Mouse (Mus musculus): ENCODE results near the gene Dhx38. TPM values are rescaled to one million over a fixed set of nuclear protein-coding genes. Genes with fewer than 3 reads are reported as not detected.

Dhx38 gene
- polyA plus RNA-seq, 1 experiment from 2014 or later: 14.6 TPM

DNA sequence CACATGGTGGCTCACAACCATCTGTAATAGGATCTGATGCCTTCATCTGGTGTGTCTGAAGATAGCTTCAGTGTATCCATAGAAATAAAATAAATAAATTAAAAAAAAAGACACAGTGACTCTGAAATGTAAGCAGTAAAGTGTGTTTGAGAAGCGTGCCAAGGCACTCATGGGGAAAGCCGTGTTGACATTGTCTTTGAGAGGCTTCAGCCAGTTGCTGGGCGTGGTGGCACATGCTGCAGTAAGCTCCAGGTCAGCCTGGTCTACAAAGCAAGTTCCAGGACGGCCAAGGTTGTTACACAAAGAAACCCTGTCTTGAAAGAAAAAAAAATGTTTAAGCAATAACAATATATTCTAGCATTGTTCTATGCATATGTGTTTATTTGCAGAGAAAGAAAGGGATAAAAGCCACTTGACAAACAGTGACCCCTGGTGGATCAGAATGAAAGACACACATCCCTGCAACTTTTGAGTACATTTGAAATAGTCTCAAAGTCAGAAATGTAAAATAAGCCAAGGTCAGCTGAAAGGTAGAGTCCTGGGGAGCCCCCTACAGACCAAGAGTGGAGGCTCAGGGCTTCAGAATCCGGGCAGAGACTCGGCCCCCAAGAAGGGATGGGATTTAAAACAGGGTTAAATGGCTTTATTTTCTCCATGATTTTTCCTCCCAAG is 27.6 kb upstream of the Dhx38 start:
- Histone ChIP-seq H3K4me3 (ENCODE audit: low read depth, low read length) (no peak overlapping the region), H3K36me3 (ENCODE audit: control insufficient read depth, insufficient read depth, low read length) (peaks cover 40% of the 10 kb centered on the region), H3K4me1 (ENCODE audit: control insufficient read depth, insufficient read depth, low read length) (no peaks in the 10 kb centered on the region), H3K27ac (ENCODE audit: low read depth, low read length) (no peak overlapping the region), H3K9ac (ENCODE audit: low read length) (no peak overlapping the region), H3K4me2 (ENCODE audit: low read length) (no peak overlapping the region), H3K9me3 (replicated peaks; ENCODE audit: control insufficient read depth, low read length) (no peaks in the 10 kb centered on the region), H3K27me3 (replicated peaks; ENCODE audit: control insufficient read depth, insufficient read depth, low read length) (no peaks in the 10 kb centered on the region)
- DNase-seq (ENCODE audit: low spot score) (peak; percentile 40), ATAC-seq (no peak)
- WGBS: 84% methylated on average over 6 of the region's 6 CpGs

DNA sequence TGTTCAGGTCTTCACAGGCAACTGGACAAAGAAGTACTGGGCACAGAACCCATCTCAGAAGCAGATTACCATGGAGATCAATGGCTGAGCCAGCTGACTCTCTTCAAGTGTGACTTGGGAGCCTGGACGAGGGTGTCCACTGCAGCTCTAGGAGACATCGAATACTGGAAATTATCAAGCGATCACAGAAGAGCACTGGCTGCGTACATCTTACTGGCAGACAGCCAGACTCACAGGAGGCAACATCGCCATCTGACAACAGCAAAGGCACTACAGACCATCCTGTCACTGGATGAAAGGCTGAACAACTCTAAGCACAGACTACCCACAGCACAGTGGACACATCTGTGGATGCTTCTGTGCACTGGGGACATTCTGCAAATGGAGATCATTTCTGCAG is 26.5 kb upstream of the Dhx38 start:
- Histone ChIP-seq H3K4me1 (ENCODE audit: control insufficient read depth, insufficient read depth, low read length) (no peaks in the 10 kb centered on the region), H3K4me3 (ENCODE audit: low read depth, low read length) (no peak overlapping the region), H3K4me2 (ENCODE audit: low read length) (no peak overlapping the region), H3K27me3 (replicated peaks; ENCODE audit: control insufficient read depth, insufficient read depth, low read length) (no peaks in the 10 kb centered on the region), H3K9me3 (replicated peaks; ENCODE audit: control insufficient read depth, low read length) (no peaks in the 10 kb centered on the region), H3K36me3 (ENCODE audit: control insufficient read depth, insufficient read depth, low read length) (peaks cover 40% of the 10 kb centered on the region), H3K9ac (ENCODE audit: low read length) (no peak overlapping the region), H3K27ac (ENCODE audit: low read depth, low read length) (no peak overlapping the region)
- DNase-seq (ENCODE audit: low spot score) (no peak), ATAC-seq (no peak)
- WGBS: 85% methylated on average over 5 of the region's 5 CpGs

GRCm38 (mm10) chr8:109591367-109591766 is 25.7 kb upstream of the Dhx38 start:
- ATAC-seq: no peak
- no peak overlapping the region for H3K27ac ChIP-seq (ENCODE audit: low read depth, low read length)
- WGBS: 84% methylated on average over 3 of the region's 3 CpGs
- H3K36me3 ChIP-seq (ENCODE audit: control insufficient read depth, insufficient read depth, low read length): peaks cover 40% of the 10 kb centered on the region
- H3K4me1 ChIP-seq (ENCODE audit: control insufficient read depth, insufficient read depth, low read length): no peaks in the 10 kb centered on the region
- H3K4me3 ChIP-seq (ENCODE audit: low read depth, low read length): no peak overlapping the region
- H3K9ac ChIP-seq (ENCODE audit: low read length): no peak overlapping the region
- no peak for DNase-seq (ENCODE audit: low spot score)
- H3K27me3 ChIP-seq (replicated peaks; ENCODE audit: control insufficient read depth, insufficient read depth, low read length): no peaks in the 10 kb centered on the region
- no peaks in the 10 kb centered on the region for H3K9me3 ChIP-seq (replicated peaks; ENCODE audit: control insufficient read depth, low read length)
- H3K4me2 ChIP-seq (ENCODE audit: low read length): no peak overlapping the region

- H3K9ac ChIP-seq (ENCODE audit: low read length): no peak overlapping the region
- DNase-seq (ENCODE audit: low spot score) (no peak), ATAC-seq (no peak)
- H3K27me3 ChIP-seq (replicated peaks; ENCODE audit: control insufficient read depth, insufficient read depth, low read length): no peaks in the 10 kb centered on the region
- no peaks in the 10 kb centered on the region for H3K4me1 ChIP-seq (ENCODE audit: control insufficient read depth, insufficient read depth, low read length)
- 92% methylated on average over 9 of the region's 9 CpGs for WGBS
- no peak overlapping the region for H3K4me2 ChIP-seq (ENCODE audit: low read length)
- peaks cover 40% of the 10 kb centered on the region for H3K36me3 ChIP-seq (ENCODE audit: control insufficient read depth, insufficient read depth, low read length)
- no peak overlapping the region for H3K4me3 ChIP-seq (ENCODE audit: low read depth, low read length)
- H3K9me3 ChIP-seq (replicated peaks; ENCODE audit: control insufficient read depth, low read length): no peaks in the 10 kb centered on the region
- H3K27ac ChIP-seq (ENCODE audit: low read depth, low read length): no peak overlapping the region
Measured at GRCm38 (mm10) chr8:109590901-109591300, 25.2 kb upstream of the Dhx38 start.

GRCm38 (mm10) chr8:109586972-109587504 is 21.4 kb upstream of the Dhx38 start:
- Histone ChIP-seq H3K9ac (ENCODE audit: low read length) (no peak overlapping the region), H3K4me1 (ENCODE audit: control insufficient read depth, insufficient read depth, low read length) (no peaks in the 10 kb centered on the region), H3K4me3 (ENCODE audit: low read depth, low read length) (no peak overlapping the region), H3K4me2 (ENCODE audit: low read length) (no peak overlapping the region), H3K27me3 (replicated peaks; ENCODE audit: control insufficient read depth, insufficient read depth, low read length) (no peaks in the 10 kb centered on the region), H3K27ac (ENCODE audit: low read depth, low read length) (no peak overlapping the region), H3K36me3 (ENCODE audit: control insufficient read depth, insufficient read depth, low read length) (peaks cover 6% of the 10 kb centered on the region; the same call in 1 of the 2 replicates), H3K9me3 (replicated peaks; ENCODE audit: control insufficient read depth, low read length) (no peaks in the 10 kb centered on the region)
- ATAC-seq (no peak), DNase-seq (ENCODE audit: low spot score) (no peak)
- 71% methylated on average over 7 of the region's 7 CpGs for WGBS

GRCm38 (mm10) chr8:109585652-109586051 is 20.0 kb upstream of the Dhx38 start:
- Histone ChIP-seq H3K9me3 (replicated peaks; ENCODE audit: control insufficient read depth, low read length) (no peaks in the 10 kb centered on the region), H3K36me3 (ENCODE audit: control insufficient read depth, insufficient read depth, low read length) (no peaks in the 10 kb centered on the region), H3K4me1 (ENCODE audit: control insufficient read depth, insufficient read depth, low read length) (no peaks in the 10 kb centered on the region), H3K4me3 (ENCODE audit: low read depth, low read length) (no peak overlapping the region), H3K27me3 (replicated peaks; ENCODE audit: control insufficient read depth, insufficient read depth, low read length) (no peaks in the 10 kb centered on the region), H3K9ac (ENCODE audit: low read length) (no peak overlapping the region), H3K27ac (ENCODE audit: low read depth, low read length) (no peak overlapping the region), H3K4me2 (ENCODE audit: low read length) (no peak overlapping the region)
- no peak for DNase-seq (ENCODE audit: low spot score)
- ATAC-seq: no peak

- 89% methylated on average over 3 of the region's 3 CpGs for WGBS
- Histone ChIP-seq H3K27me3 (replicated peaks; ENCODE audit: control insufficient read depth, insufficient read depth, low read length) (no peaks in the 10 kb centered on the region), H3K4me3 (ENCODE audit: low read depth, low read length) (no peak overlapping the region), H3K4me2 (ENCODE audit: low read length) (no peak overlapping the region), H3K9ac (ENCODE audit: low read length) (no peak overlapping the region), H3K36me3 (ENCODE audit: control insufficient read depth, insufficient read depth, low read length) (no peaks in the 10 kb centered on the region), H3K4me1 (ENCODE audit: control insufficient read depth, insufficient read depth, low read length) (no peaks in the 10 kb centered on the region), H3K9me3 (replicated peaks; ENCODE audit: control insufficient read depth, low read length) (no peaks in the 10 kb centered on the region), H3K27ac (ENCODE audit: low read depth, low read length) (no peak overlapping the region)
- no peak for DNase-seq (ENCODE audit: low spot score)
- ATAC-seq: no peak
Measured at GRCm38 (mm10) chr8:109584830-109585229, 19.2 kb upstream of the Dhx38 start.

DNA sequence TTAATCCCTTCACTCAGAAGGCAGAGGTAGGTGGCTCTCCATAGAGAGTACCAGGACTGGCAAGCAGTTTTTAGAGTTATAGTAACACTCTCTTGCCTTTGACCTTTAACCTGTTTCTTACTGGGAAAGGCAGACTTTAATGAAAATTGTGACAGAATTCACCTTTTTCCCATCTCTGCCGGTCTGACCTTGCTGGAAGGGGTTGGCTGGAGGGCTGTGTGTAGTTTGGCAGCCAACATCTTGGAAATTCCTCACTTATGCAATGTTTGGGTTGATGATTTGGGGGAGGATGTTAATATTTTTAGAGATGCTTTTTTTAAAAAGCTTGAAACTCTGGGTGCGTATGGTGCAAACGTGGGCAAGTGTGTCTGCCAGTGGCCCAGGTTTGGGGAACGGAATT is 18.6 kb upstream of the Dhx38 start:
- H3K27ac ChIP-seq (ENCODE audit: low read depth, low read length): no peak overlapping the region
- 90% methylated on average over 4 of the region's 4 CpGs for WGBS
- no peaks in the 10 kb centered on the region for H3K9me3 ChIP-seq (replicated peaks; ENCODE audit: control insufficient read depth, low read length)
- H3K27me3 ChIP-seq (replicated peaks; ENCODE audit: control insufficient read depth, insufficient read depth, low read length): no peaks in the 10 kb centered on the region
- DNase-seq (ENCODE audit: low spot score): no peak
- no peaks in the 10 kb centered on the region for H3K36me3 ChIP-seq (ENCODE audit: control insufficient read depth, insufficient read depth, low read length)
- ATAC-seq: no peak
- no peak overlapping the region for H3K9ac ChIP-seq (ENCODE audit: low read length)
- no peak overlapping the region for H3K4me3 ChIP-seq (ENCODE audit: low read depth, low read length)
- no peaks in the 10 kb centered on the region for H3K4me1 ChIP-seq (ENCODE audit: control insufficient read depth, insufficient read depth, low read length)
- no peak overlapping the region for H3K4me2 ChIP-seq (ENCODE audit: low read length)

DNA sequence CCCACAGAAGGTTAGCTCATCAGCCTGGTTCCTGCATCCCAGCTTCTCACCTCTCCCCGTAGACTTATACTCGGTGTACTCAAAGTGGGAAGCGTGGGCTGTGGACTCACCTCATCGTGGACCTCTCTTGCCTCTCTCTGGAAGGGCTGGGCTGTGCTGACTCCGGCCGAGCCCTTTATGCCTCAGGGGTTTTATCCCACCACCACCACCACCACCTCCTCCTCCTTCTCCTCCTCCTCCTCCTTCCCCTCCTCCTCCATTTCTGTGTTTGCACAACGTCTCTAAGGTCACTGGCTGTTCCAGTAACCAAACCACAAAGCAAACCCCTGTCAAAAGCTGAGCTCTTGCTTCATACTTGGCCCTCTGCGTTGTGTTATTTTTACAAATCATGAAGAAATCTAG is 13.2 kb upstream of the Dhx38 start, which contains the start of gene Hp:
Gene Hp, minus strand, starts transcription at position 273 of the 402 bp plus-strand sequence.
- Histone ChIP-seq H3K4me2 (ENCODE audit: low read length) (no peak within 1 kb of the TSS), H3K27me3 (replicated peaks; ENCODE audit: control insufficient read depth, insufficient read depth, low read length) (no peaks in the 10 kb centered on the region), H3K9ac (ENCODE audit: low read length) (no peak within 1 kb of the TSS), H3K36me3 (ENCODE audit: control insufficient read depth, insufficient read depth, low read length) (no peaks in the 10 kb centered on the region), H3K4me1 (ENCODE audit: control insufficient read depth, insufficient read depth, low read length) (no peaks in the 10 kb centered on the region), H3K9me3 (replicated peaks; ENCODE audit: control insufficient read depth, low read length) (no peaks in the 10 kb centered on the region), H3K27ac (ENCODE audit: low read depth, low read length) (no peak within 1 kb of the TSS), H3K4me3 (ENCODE audit: low read depth, low read length) (no peak within 1 kb of the TSS)
- ATAC-seq (no peak), DNase-seq (ENCODE audit: low spot score) (no peak)
- 73% methylated on average over 8 of the region's 8 CpGs for WGBS

All from forebrain, embryonic 14.5 days (tissue).